Mouse (Mus musculus): Measurements from ENCODE around the gene Nf1. TPM values are rescaled to one million over a fixed set of nuclear protein-coding genes. Genes with fewer than 3 reads are reported as not detected.

The Nf1 gene
- polyA plus RNA-seq, 1 experiment from 2014 or later, result 2.5 TPM

DNA sequence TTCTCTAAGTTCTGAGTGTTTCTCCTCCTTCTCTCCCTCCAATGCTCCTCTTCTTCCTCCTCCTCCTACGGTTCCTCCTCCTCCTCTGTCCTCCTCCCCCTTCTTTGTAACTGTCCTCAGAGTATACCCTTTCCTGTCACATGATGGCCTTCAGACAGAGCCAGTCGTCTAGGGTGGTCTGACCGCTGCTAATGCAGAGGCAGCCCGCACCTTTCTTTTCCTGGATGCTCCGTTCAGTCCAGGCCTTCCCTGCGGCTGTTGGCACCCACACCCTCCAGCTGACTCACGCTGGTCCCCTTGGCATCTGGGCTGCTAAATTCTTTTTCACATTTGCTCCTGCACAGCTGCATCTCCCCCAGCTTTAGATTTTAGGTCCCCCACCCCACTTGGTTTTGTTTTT, 33.0 kb upstream of the Nf1 start:
- H3K36me3 ChIP-seq, result no peaks in the 10 kb centered on the region
- peak overlapping the region; percentile 30 for H3K4me2 ChIP-seq
- no peaks in the 10 kb centered on the region for H3K9me3 ChIP-seq (replicated peaks)
- no peak overlapping the region for H3K9ac ChIP-seq
- ATAC-seq, result no peak
- peak overlapping the region; percentile 63 for H3K27ac ChIP-seq
- no peaks in the 10 kb centered on the region for H3K27me3 ChIP-seq (replicated peaks)
- 25% methylated on average over 7 of the region's 7 CpGs for WGBS (ENCODE audit: insufficient replicate concordance)
- H3K4me3 ChIP-seq, result no peak overlapping the region
- peaks cover 34% of the 10 kb centered on the region for H3K4me1 ChIP-seq

DNA sequence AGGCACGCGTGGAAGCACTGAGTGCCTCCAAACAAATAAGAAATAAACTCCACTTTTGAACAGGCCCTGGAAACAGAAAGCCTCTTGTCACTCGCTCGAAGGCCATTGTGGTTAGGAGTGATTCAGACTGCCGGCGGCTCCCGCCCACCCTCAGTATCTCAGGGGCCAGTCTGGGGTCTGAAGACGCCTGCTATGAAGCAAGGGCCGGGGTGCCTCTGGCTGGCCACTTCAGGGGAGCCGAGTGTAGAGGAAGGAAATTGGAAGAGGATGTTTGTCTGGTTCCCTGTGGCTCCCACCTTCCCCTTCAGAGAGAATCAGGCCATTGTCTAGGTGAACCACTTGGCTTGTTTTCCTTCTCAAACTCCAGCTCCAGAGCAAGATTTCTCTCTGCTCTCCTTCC, 32.5 kb upstream of the Nf1 start:
- WGBS (ENCODE audit: insufficient replicate concordance), result 6% methylated on average over 10 of the region's 10 CpGs
- Histone ChIP-seq H3K4me2 (peak overlapping the region; percentile 30), H3K9ac (no peak overlapping the region), H3K4me1 (peaks cover 34% of the 10 kb centered on the region), H3K27me3 (replicated peaks) (no peaks in the 10 kb centered on the region), H3K27ac (peak overlapping the region; percentile 63), H3K4me3 (no peak overlapping the region), H3K9me3 (replicated peaks) (no peaks in the 10 kb centered on the region), H3K36me3 (no peaks in the 10 kb centered on the region)
- ATAC-seq, result peak; percentile 32; the same call in 1 of the 2 replicates

DNA sequence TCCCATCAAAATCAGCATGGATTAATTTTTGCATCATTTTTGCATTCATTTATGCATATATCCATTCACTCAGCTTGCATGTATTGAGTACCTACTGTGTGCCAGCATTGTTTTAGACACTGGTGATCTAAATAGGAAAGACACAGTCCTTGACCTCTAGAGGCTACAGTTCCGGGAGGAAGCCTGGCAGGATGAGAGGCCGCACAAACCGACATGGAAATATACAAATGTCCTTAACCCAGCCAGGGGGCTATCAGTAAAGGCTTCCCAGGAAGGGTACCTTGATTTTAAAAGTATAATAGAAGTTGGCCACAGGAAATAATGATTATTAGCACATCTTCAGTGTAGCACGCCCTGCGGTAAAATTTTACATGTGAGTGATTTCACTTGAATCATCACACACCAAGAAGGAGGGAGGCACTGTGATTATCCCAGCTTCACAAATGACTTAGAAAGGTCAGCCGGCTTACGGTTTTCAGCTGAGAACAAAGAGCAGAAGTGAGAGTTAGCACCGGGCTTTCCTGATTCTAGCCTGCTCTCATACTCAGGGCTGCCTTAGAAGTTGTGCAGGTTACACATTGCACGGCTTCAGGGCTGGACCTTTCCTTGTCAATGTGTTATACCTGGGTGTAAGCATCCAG, 31.8 kb upstream of the Nf1 start:
- no peak for ATAC-seq
- 44% methylated on average over 9 of the region's 9 CpGs for WGBS (ENCODE audit: insufficient replicate concordance)
- Histone ChIP-seq H3K4me1 (peaks cover 34% of the 10 kb centered on the region), H3K9ac (no peak overlapping the region), H3K4me2 (no peak overlapping the region), H3K27me3 (replicated peaks) (no peaks in the 10 kb centered on the region), H3K36me3 (no peaks in the 10 kb centered on the region), H3K4me3 (no peak overlapping the region), H3K27ac (peak overlapping the region; percentile 63), H3K9me3 (replicated peaks) (no peaks in the 10 kb centered on the region)

DNA sequence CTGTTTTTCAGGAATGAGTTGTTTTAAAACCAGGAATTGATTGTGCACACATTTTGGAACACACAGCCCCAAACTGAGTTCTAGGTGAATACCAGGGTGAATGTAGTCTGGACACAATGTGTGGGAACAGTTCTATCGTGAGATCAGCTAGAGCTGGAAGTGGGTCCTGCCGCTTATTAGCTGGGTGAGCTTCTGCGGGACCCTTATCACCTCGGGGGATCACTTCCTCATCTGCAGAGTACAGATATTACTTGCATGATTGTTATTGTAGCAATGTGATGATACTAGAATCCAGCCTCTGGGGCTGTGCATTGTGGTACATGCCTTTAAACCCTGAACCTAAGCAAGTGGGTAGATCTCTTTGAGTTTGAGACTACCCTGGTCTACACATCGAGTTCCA, 29.0 kb upstream of the Nf1 start:
- no peak for ATAC-seq

DNA sequence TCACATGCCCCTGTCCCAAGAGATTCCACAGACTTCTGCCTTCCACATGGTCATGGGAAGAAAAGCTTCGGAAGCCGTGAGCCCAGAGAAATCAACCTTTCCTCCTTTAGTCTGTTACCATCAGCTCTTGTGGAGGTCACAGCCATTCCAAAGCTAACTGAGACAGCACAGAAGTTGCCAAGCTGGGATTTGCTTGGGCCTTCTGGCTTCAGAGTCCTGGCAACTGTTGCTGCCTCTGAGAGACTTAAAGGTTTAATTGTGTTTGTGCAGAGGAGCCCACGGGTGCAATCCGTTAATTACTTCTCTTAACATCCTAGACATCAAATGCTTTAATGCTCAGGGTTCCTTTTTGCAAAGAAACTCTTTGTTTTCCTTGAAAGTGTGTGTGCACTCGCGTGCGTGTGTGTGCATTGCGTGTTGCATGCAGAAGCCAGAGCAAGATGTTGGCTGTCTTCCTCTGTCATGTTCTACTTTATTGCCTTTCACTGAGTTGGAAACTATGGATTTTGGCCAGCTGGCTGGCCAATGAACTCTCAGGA, 22.6 kb upstream of the Nf1 start:
- H3K27me3 ChIP-seq (replicated peaks), result no peaks in the 10 kb centered on the region
- no peaks in the 10 kb centered on the region for H3K9me3 ChIP-seq (replicated peaks)
- no peaks in the 10 kb centered on the region for H3K4me1 ChIP-seq
- H3K4me2 ChIP-seq, result no peak overlapping the region
- H3K36me3 ChIP-seq, result no peaks in the 10 kb centered on the region
- no peak overlapping the region for H3K27ac ChIP-seq
- 83% methylated on average over 8 of the region's 8 CpGs for WGBS (ENCODE audit: insufficient replicate concordance)
- no peak overlapping the region for H3K4me3 ChIP-seq
- H3K9ac ChIP-seq, result no peak overlapping the region
- no peak for ATAC-seq

More for the DNA sequence above, 29.0 kb upstream of the Nf1 start:
- H3K4me1 ChIP-seq, result peaks cover 30% of the 10 kb centered on the region
- H3K36me3 ChIP-seq, result no peaks in the 10 kb centered on the region
- no peak overlapping the region for H3K4me3 ChIP-seq
- H3K4me2 ChIP-seq, result no peak overlapping the region
- no peak overlapping the region for H3K9ac ChIP-seq
- H3K27ac ChIP-seq, result no peak overlapping the region
- no peaks in the 10 kb centered on the region for H3K9me3 ChIP-seq (replicated peaks)
- H3K27me3 ChIP-seq (replicated peaks), result no peaks in the 10 kb centered on the region
- 26% methylated on average over 5 of the region's 5 CpGs for WGBS (ENCODE audit: insufficient replicate concordance)

DNA sequence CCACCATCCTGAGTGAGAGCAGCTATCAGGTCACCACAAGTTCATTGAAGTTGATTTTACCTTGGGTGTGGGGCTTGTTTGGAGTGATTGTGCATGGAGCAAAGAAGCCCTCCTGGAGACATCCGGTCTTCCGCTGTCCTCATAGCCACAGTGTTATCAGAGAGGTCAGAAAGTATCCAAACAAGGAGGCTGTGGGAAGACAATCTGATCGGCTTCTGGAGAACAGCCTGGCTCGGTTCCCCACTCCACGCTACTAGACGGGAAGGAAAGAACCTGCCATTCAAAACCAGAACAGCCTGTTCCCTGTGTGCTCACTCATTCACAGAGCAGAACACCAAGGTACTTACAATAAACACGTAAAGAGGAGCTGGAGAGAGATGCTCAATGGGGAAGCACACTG, 19.7 kb upstream of the Nf1 start:
- Histone ChIP-seq H3K9me3 (replicated peaks) (no peaks in the 10 kb centered on the region), H3K36me3 (no peaks in the 10 kb centered on the region), H3K4me2 (no peak overlapping the region), H3K4me1 (no peaks in the 10 kb centered on the region), H3K9ac (no peak overlapping the region), H3K27ac (no peak overlapping the region), H3K4me3 (no peak overlapping the region), H3K27me3 (replicated peaks) (no peaks in the 10 kb centered on the region)
- 56% methylated on average over 7 of the region's 7 CpGs for WGBS (ENCODE audit: insufficient replicate concordance)
- no peak for ATAC-seq

GRCm38 (mm10) chr11:79323985-79324685, 15.4 kb upstream of the Nf1 start:
- Histone ChIP-seq H3K27me3 (replicated peaks) (no peaks in the 10 kb centered on the region), H3K9ac (no peak overlapping the region), H3K4me2 (no peak overlapping the region), H3K9me3 (replicated peaks) (no peaks in the 10 kb centered on the region), H3K4me3 (no peak overlapping the region), H3K27ac (no peak overlapping the region), H3K4me1 (no peaks in the 10 kb centered on the region), H3K36me3 (no peaks in the 10 kb centered on the region)
- 66% methylated on average over 12 of the region's 12 CpGs for WGBS (ENCODE audit: insufficient replicate concordance)
- no peak for ATAC-seq

DNA sequence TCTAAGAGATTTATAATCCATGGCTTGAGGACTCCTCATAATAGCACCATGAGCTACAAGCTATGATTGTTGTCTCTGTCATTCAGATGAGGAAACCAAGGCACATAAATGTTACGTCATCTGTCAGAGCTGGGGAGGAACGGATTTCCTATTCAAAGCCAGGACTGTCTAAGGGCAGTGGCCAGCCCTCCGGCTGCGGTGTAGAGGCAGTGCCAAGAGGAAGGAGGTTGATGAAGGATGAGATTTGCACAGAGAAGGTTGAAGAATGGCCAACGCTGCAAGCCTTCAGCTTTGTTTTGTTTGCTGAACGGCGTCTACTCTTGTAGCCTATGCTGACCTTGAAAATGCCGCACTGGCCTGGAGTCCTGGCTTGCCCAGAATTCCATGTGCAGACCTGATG, 13.8 kb upstream of the Nf1 start:
- Histone ChIP-seq H3K4me3 (no peak overlapping the region), H3K4me1 (no peaks in the 10 kb centered on the region), H3K9ac (no peak overlapping the region), H3K4me2 (no peak overlapping the region), H3K36me3 (no peaks in the 10 kb centered on the region), H3K9me3 (replicated peaks) (no peaks in the 10 kb centered on the region), H3K27ac (no peak overlapping the region), H3K27me3 (replicated peaks) (no peaks in the 10 kb centered on the region)
- no peak for ATAC-seq
- 48% methylated on average over 8 of the region's 8 CpGs for WGBS (ENCODE audit: insufficient replicate concordance)

- H3K27me3 ChIP-seq (replicated peaks), result no peaks in the 10 kb centered on the region
- H3K4me3 ChIP-seq, result no peak overlapping the region
- 44% methylated on average over 4 of the region's 4 CpGs for WGBS (ENCODE audit: insufficient replicate concordance)
- no peak for ATAC-seq
- H3K9me3 ChIP-seq (replicated peaks), result no peaks in the 10 kb centered on the region
- H3K4me1 ChIP-seq, result no peaks in the 10 kb centered on the region
- H3K36me3 ChIP-seq, result no peaks in the 10 kb centered on the region
- no peak overlapping the region for H3K9ac ChIP-seq
- no peak overlapping the region for H3K27ac ChIP-seq
- no peak overlapping the region for H3K4me2 ChIP-seq
These were observed 12.4 kb upstream of the Nf1 start for GRCm38 (mm10) chr11:79327106-79327505.

DNA sequence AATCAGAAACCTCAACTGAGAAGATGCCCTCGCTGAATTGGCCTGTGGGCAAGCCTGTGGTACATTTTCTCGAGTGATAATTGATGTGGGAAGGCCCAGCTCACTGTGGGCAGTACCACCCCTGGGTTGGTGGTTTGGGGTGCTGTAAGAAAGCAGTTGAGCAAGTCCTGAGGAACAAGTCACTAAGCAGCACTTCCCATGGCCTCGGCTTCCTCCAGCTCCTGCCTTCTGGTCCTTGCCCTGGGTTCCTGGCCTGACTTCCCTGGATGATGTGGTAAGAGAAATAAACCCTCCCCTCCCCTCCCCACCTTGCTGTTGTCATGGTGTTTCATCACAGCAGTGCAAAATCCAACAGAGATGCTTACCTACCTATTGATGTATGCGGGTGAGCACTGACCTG, 11.4 kb upstream of the Nf1 start:
- no peak for ATAC-seq
- 62% methylated on average over 4 of the region's 4 CpGs for WGBS (ENCODE audit: insufficient replicate concordance)
- Histone ChIP-seq H3K27ac (no peak overlapping the region), H3K36me3 (no peaks in the 10 kb centered on the region), H3K27me3 (replicated peaks) (no peaks in the 10 kb centered on the region), H3K9ac (no peak overlapping the region), H3K4me1 (no peaks in the 10 kb centered on the region), H3K4me3 (no peak overlapping the region), H3K4me2 (no peak overlapping the region), H3K9me3 (replicated peaks) (no peaks in the 10 kb centered on the region)

GRCm38 (mm10) chr11:79329585-79329984, 9.9 kb upstream of the Nf1 start:
- H3K4me2 ChIP-seq, result no peak overlapping the region
- no peaks in the 10 kb centered on the region for H3K27me3 ChIP-seq (replicated peaks)
- no peak overlapping the region for H3K9ac ChIP-seq
- no peaks in the 10 kb centered on the region for H3K9me3 ChIP-seq (replicated peaks)
- ATAC-seq, result no peak
- 91% methylated on average over 1 of the region's 1 CpGs for WGBS (ENCODE audit: insufficient replicate concordance)
- no peaks in the 10 kb centered on the region for H3K4me1 ChIP-seq
- H3K4me3 ChIP-seq, result no peak overlapping the region
- no peaks in the 10 kb centered on the region for H3K36me3 ChIP-seq
- no peak overlapping the region for H3K27ac ChIP-seq

GRCm38 (mm10) chr11:79335077-79335476, 4.4 kb upstream of the Nf1 start:
- no peak overlapping the region for H3K4me2 ChIP-seq
- ATAC-seq, result no peak
- no peaks in the 10 kb centered on the region for H3K27me3 ChIP-seq (replicated peaks)
- H3K9ac ChIP-seq, result no peak overlapping the region
- WGBS (ENCODE audit: insufficient replicate concordance), result 86% methylated on average over 6 of the region's 6 CpGs
- no peaks in the 10 kb centered on the region for H3K36me3 ChIP-seq
- H3K4me1 ChIP-seq, result peaks cover 10% of the 10 kb centered on the region
- no peak overlapping the region for H3K27ac ChIP-seq
- no peak overlapping the region for H3K4me3 ChIP-seq
- no peaks in the 10 kb centered on the region for H3K9me3 ChIP-seq (replicated peaks)

All from liver, embryonic 12.5 days (tissue).